ENCODE assay signal across 13 mouse cellular contexts in genomic region chr4:95402273-95402672, GRCm38 (mm10).
DNase-seq lines count a peak whose midpoint lies in the region.
"Had no signal": no experiment of that assay in that cellular context is flagged by ENCODE, and none has a peak within 500 bp of the region (broad histone marks: within the 10 kb centered on the region; RNA-seq: fewer than 3 reads in every experiment).

No protein-coding gene starts in this region.

- intact Hi-C loops in heart, postnatal 14 days (cut with DNase I), result no loop called here

- DNase-seq in heart, adult 11 months, result peak; percentile 9
- DNase-seq in heart, postnatal 14 days, result no peak
- DNase-seq in kidney, postnatal 14 days, result peak; percentile 50
- DNase-seq in kidney, adult 18-20 months, result no peak
- peak; percentile 22 for DNase-seq in lung, postnatal 10 days
- no peak for DNase-seq in lung, postnatal 25 days (ENCODE audit: low spot score)
- peak; percentile 17 for DNase-seq in lung, postnatal 36 days
- no peak for DNase-seq in layer of hippocampus, postnatal 36 days
- DNase-seq: adrenal gland, postnatal 14 days; cerebellum, adult 11-12 months; cerebellum, adult 9-11 months; embryo, embryonic 11 days; gastrocnemius, postnatal 14 days had no signal

Comparison
In these comparisons a context has a peak if more than half of its experiments do, and no peak if none do; other contexts are left out.
1. DNase-seq: peak in heart, adult 11 months (single experiment), kidney, postnatal 14 days (single experiment), lung, postnatal 10 days (single experiment) and lung, postnatal 36 days (single experiment); none in heart, postnatal 14 days (0 of 2), kidney, adult 18-20 months (single experiment), lung, postnatal 25 days (single experiment) and layer of hippocampus, postnatal 36 days (0 of 2).